Mouse (Mus musculus): Measurements from ENCODE around the gene Mapk12. TPM values are rescaled to one million over a fixed set of nuclear protein-coding genes. Genes with fewer than 3 reads are reported as not detected.

Mapk12 gene
- polyA plus RNA-seq, 1 experiment from 2014 or later: 23.0 TPM

- H3K4me1 ChIP-seq (ENCODE audit: control insufficient read depth in 2 of 2, insufficient read depth in 2 of 2, low read length in 2 of 2): peaks cover 14 to 25% of the 10 kb centered on the region in 2 experiments
- 88% methylated on average over 11 of the region's 11 CpGs for WGBS
Measured at GRCm38 (mm10) chr15:89144965-89145364, 4.5 kb upstream of the Mapk12 start.

GRCm38 (mm10) chr15:89143134-89143533, 2.6 kb upstream of the Mapk12 start:
- Histone ChIP-seq H3K27me3 (ENCODE audit: control insufficient read depth, insufficient read depth, low read length) (peaks cover 56% of the 10 kb centered on the region), H3K4me3 (ENCODE audit: control insufficient read depth in 1 of 2, insufficient read depth in 1 of 2, low read depth in 1 of 2, low read length in 2 of 2) (no peak overlapping the region), H3K36me3 (ENCODE audit: control insufficient read depth, insufficient read depth, low read length) (no peaks in the 10 kb centered on the region), H3K27ac (replicated peaks in 1 of 2; ENCODE audit: control insufficient read depth in 1 of 2, insufficient read depth in 1 of 2, low read depth in 2 of 2, low read length in 2 of 2) (no peak overlapping the region), H3K4me1 (ENCODE audit: control insufficient read depth in 2 of 2, insufficient read depth in 2 of 2, low read length in 2 of 2) (peaks cover 19 to 23% of the 10 kb centered on the region in 2 experiments), H3K4me2 (ENCODE audit: low read length) (no peak overlapping the region), H3K9ac (ENCODE audit: low read length) (no peak overlapping the region), H3K9me3 (ENCODE audit: control insufficient read depth, low read length) (no peaks in the 10 kb centered on the region)
- WGBS: 66% methylated on average over 2 of the region's 2 CpGs
- ATAC-seq (ENCODE audit: insufficient number of reproducible peaks, insufficient read depth, low FRiP score, low read depth): no peak

More at GRCm38 (mm10) chr15:89144965-89145364, 4.5 kb upstream of the Mapk12 start:
- Histone ChIP-seq H3K9me3 (ENCODE audit: control insufficient read depth, low read length) (no peaks in the 10 kb centered on the region), H3K9ac (ENCODE audit: low read length) (no peak overlapping the region), H3K27ac (replicated peaks in 1 of 2; ENCODE audit: control insufficient read depth in 1 of 2, insufficient read depth in 1 of 2, low read depth in 2 of 2, low read length in 2 of 2) (no peak overlapping the region), H3K27me3 (ENCODE audit: control insufficient read depth, insufficient read depth, low read length) (peaks cover 64% of the 10 kb centered on the region), H3K4me3 (ENCODE audit: control insufficient read depth in 1 of 2, insufficient read depth in 1 of 2, low read depth in 1 of 2, low read length in 2 of 2) (no peak overlapping the region), H3K36me3 (ENCODE audit: control insufficient read depth, insufficient read depth, low read length) (no peaks in the 10 kb centered on the region), H3K4me2 (ENCODE audit: low read length) (no peak overlapping the region)
- no peak for ATAC-seq (ENCODE audit: insufficient number of reproducible peaks, insufficient read depth, low FRiP score, low read depth)

- 43% methylated on average over 4 of the region's 4 CpGs for WGBS
- Histone ChIP-seq H3K4me2 (ENCODE audit: low read length) (no peak overlapping the region), H3K36me3 (ENCODE audit: control insufficient read depth, insufficient read depth, low read length) (no peaks in the 10 kb centered on the region), H3K9me3 (ENCODE audit: control insufficient read depth, low read length) (no peaks in the 10 kb centered on the region), H3K4me3 (ENCODE audit: control insufficient read depth in 1 of 2, insufficient read depth in 1 of 2, low read depth in 1 of 2, low read length in 2 of 2) (no peak overlapping the region), H3K4me1 (ENCODE audit: control insufficient read depth in 2 of 2, insufficient read depth in 2 of 2, low read length in 2 of 2) (peaks cover 26 to 33% of the 10 kb centered on the region in 2 experiments), H3K27ac (replicated peaks in 1 of 2; ENCODE audit: control insufficient read depth in 1 of 2, insufficient read depth in 1 of 2, low read depth in 2 of 2, low read length in 2 of 2) (no peak overlapping the region), H3K27me3 (ENCODE audit: control insufficient read depth, insufficient read depth, low read length) (peaks cover 44% of the 10 kb centered on the region), H3K9ac (ENCODE audit: low read length) (no peak overlapping the region)
- ATAC-seq (ENCODE audit: insufficient number of reproducible peaks, insufficient read depth, low FRiP score, low read depth): no peak
Measured at GRCm38 (mm10) chr15:89141905-89142304, 1.4 kb upstream of the Mapk12 start.

- 25% methylated on average over 5 of the region's 5 CpGs for WGBS
- Histone ChIP-seq H3K27me3 (ENCODE audit: control insufficient read depth, insufficient read depth, low read length) (peaks cover 39% of the 10 kb centered on the region), H3K4me3 (ENCODE audit: control insufficient read depth in 1 of 2, insufficient read depth in 1 of 2, low read depth in 1 of 2, low read length in 2 of 2) (no peak overlapping the region), H3K27ac (replicated peaks in 1 of 2; ENCODE audit: control insufficient read depth in 1 of 2, insufficient read depth in 1 of 2, low read depth in 2 of 2, low read length in 2 of 2) (no peak overlapping the region), H3K4me1 (ENCODE audit: control insufficient read depth in 2 of 2, insufficient read depth in 2 of 2, low read length in 2 of 2) (peaks cover 24 to 28% of the 10 kb centered on the region in 2 experiments), H3K4me2 (ENCODE audit: low read length) (no peak overlapping the region), H3K9me3 (ENCODE audit: control insufficient read depth, low read length) (no peaks in the 10 kb centered on the region), H3K36me3 (ENCODE audit: control insufficient read depth, insufficient read depth, low read length) (no peaks in the 10 kb centered on the region), H3K9ac (ENCODE audit: low read length) (no peak overlapping the region)
- ATAC-seq (ENCODE audit: insufficient number of reproducible peaks, insufficient read depth, low FRiP score, low read depth): no peak
Measured at GRCm38 (mm10) chr15:89141443-89141842, 940 bp upstream of the Mapk12 start.

GRCm38 (mm10) chr15:89140048-89140658, 350 bp downstream of the Mapk12 start:
- WGBS: under 1% methylated on average over 52 of the region's 53 CpGs
- H3K9ac ChIP-seq (ENCODE audit: low read length): peak overlapping the region; percentile 74
- H3K4me3 ChIP-seq (ENCODE audit: control insufficient read depth in 1 of 2, insufficient read depth in 1 of 2, low read depth in 1 of 2, low read length in 2 of 2): peak overlapping the region; percentile 63 to 68
- peaks cover 27% of the 10 kb centered on the region for H3K27me3 ChIP-seq (ENCODE audit: control insufficient read depth, insufficient read depth, low read length)
- peak overlapping the region; percentile 99 for H3K4me2 ChIP-seq (ENCODE audit: low read length)
- H3K36me3 ChIP-seq (ENCODE audit: control insufficient read depth, insufficient read depth, low read length): no peaks in the 10 kb centered on the region
- H3K27ac ChIP-seq (replicated peaks in 1 of 2; ENCODE audit: control insufficient read depth in 1 of 2, insufficient read depth in 1 of 2, low read depth in 2 of 2, low read length in 2 of 2): no peak overlapping the region
- H3K9me3 ChIP-seq (ENCODE audit: control insufficient read depth, low read length): no peaks in the 10 kb centered on the region
- H3K4me1 ChIP-seq (ENCODE audit: control insufficient read depth in 2 of 2, insufficient read depth in 2 of 2, low read length in 2 of 2): peaks cover 24 to 25% of the 10 kb centered on the region in 2 experiments
- peak; percentile 37 for ATAC-seq (ENCODE audit: insufficient number of reproducible peaks, insufficient read depth, low FRiP score, low read depth)

GRCm38 (mm10) chr15:89138531-89138930, 2.0 kb downstream of the Mapk12 start:
- Histone ChIP-seq H3K4me2 (ENCODE audit: low read length) (no peak overlapping the region), H3K9me3 (ENCODE audit: control insufficient read depth, low read length) (no peaks in the 10 kb centered on the region), H3K27me3 (ENCODE audit: control insufficient read depth, insufficient read depth, low read length) (peaks cover 24% of the 10 kb centered on the region; the same call in 1 of the 2 replicates), H3K4me1 (ENCODE audit: control insufficient read depth in 2 of 2, insufficient read depth in 2 of 2, low read length in 2 of 2) (peaks cover 24 to 25% of the 10 kb centered on the region in 2 experiments), H3K4me3 (ENCODE audit: control insufficient read depth in 1 of 2, insufficient read depth in 1 of 2, low read depth in 1 of 2, low read length in 2 of 2) (no peak overlapping the region), H3K27ac (replicated peaks in 1 of 2; ENCODE audit: control insufficient read depth in 1 of 2, insufficient read depth in 1 of 2, low read depth in 2 of 2, low read length in 2 of 2) (no peak overlapping the region), H3K9ac (ENCODE audit: low read length) (no peak overlapping the region), H3K36me3 (ENCODE audit: control insufficient read depth, insufficient read depth, low read length) (no peaks in the 10 kb centered on the region)
- WGBS: 95% methylated on average over 6 of the region's 6 CpGs
- no peak for ATAC-seq (ENCODE audit: insufficient number of reproducible peaks, insufficient read depth, low FRiP score, low read depth)

- peaks cover 24 to 25% of the 10 kb centered on the region in 2 experiments for H3K4me1 ChIP-seq (ENCODE audit: control insufficient read depth in 2 of 2, insufficient read depth in 2 of 2, low read length in 2 of 2)
- no peak overlapping the region; a peak in 1 of 4 replicates for H3K27ac ChIP-seq (replicated peaks in 1 of 2; ENCODE audit: control insufficient read depth in 1 of 2, insufficient read depth in 1 of 2, low read depth in 2 of 2, low read length in 2 of 2)
- no peak for ATAC-seq (ENCODE audit: insufficient number of reproducible peaks, insufficient read depth, low FRiP score, low read depth)
- no peak overlapping the region; the same call in 1 of the 2 replicates for H3K4me2 ChIP-seq (ENCODE audit: low read length)
- peaks cover 21% of the 10 kb centered on the region; the same call in 1 of the 2 replicates for H3K27me3 ChIP-seq (ENCODE audit: control insufficient read depth, insufficient read depth, low read length)
- no peak overlapping the region for H3K4me3 ChIP-seq (ENCODE audit: control insufficient read depth in 1 of 2, insufficient read depth in 1 of 2, low read depth in 1 of 2, low read length in 2 of 2)
- no peak overlapping the region for H3K9ac ChIP-seq (ENCODE audit: low read length)
- no peaks in the 10 kb centered on the region for H3K9me3 ChIP-seq (ENCODE audit: control insufficient read depth, low read length)
- H3K36me3 ChIP-seq (ENCODE audit: control insufficient read depth, insufficient read depth, low read length): peaks cover 3% of the 10 kb centered on the region; the same call in 1 of the 2 replicates
- 76% methylated on average over 7 of the region's 7 CpGs for WGBS
Measured at GRCm38 (mm10) chr15:89138046-89138405, 2.5 kb downstream of the Mapk12 start.
